Mouse (Mus musculus) olfactory bulb, adult 2 months (tissue): ENCODE measurements around the gene Fam216b. TPM values are rescaled to one million over a fixed set of nuclear protein-coding genes. Genes with fewer than 3 reads are reported as not detected.

Experiments used
- H3K27ac ChIP-seq: fragments of 200-500 bp; 2 replicates; pipeline ENCODE4 v1.5.1; 2012; ENCODE audit warnings: low read depth, low read length; ENCODE audit not compliant: insufficient read depth
- H3K4me1 ChIP-seq: fragments of 200-500 bp; 2 replicates; pipeline ENCODE4 v1.6.1; 2012; ENCODE audit warnings: low read length; ENCODE audit not compliant: control insufficient read depth, insufficient read depth
- H3K4me3 ChIP-seq: fragments of 200-500 bp; 2 replicates; pipeline ENCODE4 v1.5.1; 2012; ENCODE audit warnings: mild to moderate bottlenecking, low read depth, low read length, moderate library complexity; ENCODE audit not compliant: insufficient read depth
- CTCF ChIP-seq: fragments of 200-500 bp; IDR thresholded peaks from 2 replicates; pipeline ENCODE4 v1.5.1; 2012; ENCODE audit warnings: low read depth, mild to moderate bottlenecking, low read length, moderate library complexity; ENCODE audit not compliant: insufficient read depth
- POLR2A ChIP-seq: fragments of 200-500 bp; IDR thresholded peaks from 2 replicates; pipeline ENCODE4 v1.6.1; 2012; ENCODE audit warnings: mild to moderate bottlenecking, low read depth, low read length, moderate library complexity; ENCODE audit not compliant: insufficient read depth
- WGBS: fragments of 180-500 bp; shearing (Covaris S2); methylation state at CpG from one replicate; pipeline ENCODE4 v1.1.7; 2018; 5-methylcytosine and 5-hydroxymethylcytosine counted together
- polyA plus RNA-seq: library from polyadenylated mRNA; stranded (reverse); fragments of >200 nt; gene quantifications from 2 replicates; pipeline ENCODE4 v1.2.4, GENCODE M21; 2012; ENCODE audit warnings: low replicate concordance; ENCODE audit not compliant: missing spikeins, insufficient read depth, insufficient read length

The Fam216b gene
- polyA plus RNA-seq, 1 experiment: not detected

DNA sequence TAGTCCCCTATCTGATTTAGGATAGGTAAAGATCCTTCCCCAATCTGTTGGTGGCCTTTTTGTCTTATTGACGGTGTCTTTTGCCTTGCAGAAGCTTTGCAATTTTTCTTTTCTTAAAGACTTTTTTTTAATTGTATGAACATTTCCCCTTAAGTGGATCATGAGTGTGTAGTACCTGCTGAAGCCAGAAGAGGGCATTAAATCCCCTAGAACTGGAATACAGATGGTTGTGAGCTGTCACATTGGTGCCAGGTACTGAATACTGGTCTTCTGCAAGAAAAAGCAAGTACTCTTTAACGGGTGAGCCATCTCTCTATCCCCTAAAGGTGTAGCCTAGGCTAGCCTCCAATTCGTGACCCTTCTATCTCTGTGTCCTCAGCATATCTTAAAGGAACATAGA lies 32.4 kb downstream of the Fam216b start:
- Histone ChIP-seq H3K4me3 (no peak overlapping the region), H3K27ac (no peak overlapping the region), H3K4me1 (no peaks in the 10 kb centered on the region; the same call in 1 of the 2 replicates)
- 91% methylated on average over 3 of the region's 3 CpGs for WGBS
- TF ChIP-seq POLR2A: no peak
- TF ChIP-seq CTCF: no peak

DNA sequence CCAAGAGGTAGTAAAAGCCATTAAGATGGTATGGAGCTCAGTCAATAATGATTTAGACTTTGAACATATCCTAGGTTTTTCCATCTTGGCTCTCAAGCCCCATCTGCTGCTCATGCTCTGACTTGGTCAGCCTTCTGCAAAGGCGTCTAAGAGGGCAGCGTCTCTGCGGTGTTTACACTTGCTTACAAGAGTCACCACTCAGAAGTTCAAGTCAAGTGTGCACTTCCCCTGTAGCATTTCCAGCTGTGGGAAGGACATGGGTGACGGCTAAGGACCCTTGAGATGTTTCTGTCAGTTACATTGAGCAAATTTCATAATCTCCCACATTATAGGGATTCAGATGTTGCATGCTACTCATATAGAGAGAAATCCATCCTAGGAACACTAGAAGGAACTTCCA lies 40.1 kb downstream of the Fam216b start:
- Histone ChIP-seq H3K27ac (no peak overlapping the region), H3K4me3 (no peak overlapping the region), H3K4me1 (no peaks in the 10 kb centered on the region; the same call in 1 of the 2 replicates)
- TF ChIP-seq POLR2A (no peak), CTCF (no peak)
- WGBS: 97% methylated on average over 4 of the region's 4 CpGs

DNA sequence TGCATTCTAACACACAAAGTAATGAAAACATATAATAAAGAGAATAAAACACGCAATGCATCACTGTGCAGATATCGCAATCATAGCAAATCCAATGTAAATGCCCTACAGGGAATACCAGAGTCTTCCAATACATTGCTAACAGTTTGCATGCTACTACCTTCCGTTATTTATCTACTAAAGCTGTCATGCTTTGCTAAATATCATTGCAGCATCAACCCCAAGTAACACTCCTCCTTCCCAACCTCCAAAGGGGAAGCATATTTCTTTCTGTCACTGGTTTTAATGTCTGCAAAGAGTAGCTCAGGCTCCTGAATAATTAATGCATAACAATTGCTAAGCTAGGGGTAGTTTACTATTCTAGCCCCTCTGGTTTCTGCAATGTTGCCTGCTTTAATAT lies 40.5 kb downstream of the Fam216b start:
- Histone ChIP-seq H3K4me3 (no peak overlapping the region), H3K27ac (no peak overlapping the region), H3K4me1 (no peaks in the 10 kb centered on the region; the same call in 1 of the 2 replicates)
- TF ChIP-seq POLR2A (no peak), CTCF (no peak)
- 94% methylated on average over 3 of the region's 3 CpGs for WGBS

DNA sequence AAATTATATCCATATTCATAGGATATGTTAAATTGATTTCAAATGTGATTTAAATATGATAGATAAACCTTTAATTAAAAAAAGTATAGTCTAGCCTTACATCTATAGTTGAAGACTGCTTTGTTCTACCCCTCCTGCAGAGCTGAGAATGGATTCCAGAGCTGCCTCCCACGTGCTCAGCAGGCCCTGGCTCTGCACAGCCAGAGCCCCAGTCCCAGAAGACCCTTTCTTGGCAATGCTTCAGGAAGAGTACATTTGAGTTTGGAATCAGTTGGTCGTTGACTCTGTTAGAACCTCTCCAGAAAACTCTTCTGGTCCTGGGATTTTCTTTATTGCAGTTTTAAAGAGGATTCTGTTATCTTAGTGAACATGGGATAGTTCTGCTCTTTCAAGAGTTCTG lies 45.7 kb downstream of the Fam216b start:
- 46% methylated on average over 2 of the region's 2 CpGs for WGBS
- Histone ChIP-seq H3K4me1 (no peaks in the 10 kb centered on the region), H3K27ac (no peak overlapping the region), H3K4me3 (no peak overlapping the region)
- TF ChIP-seq CTCF (no peak), POLR2A (no peak)

DNA sequence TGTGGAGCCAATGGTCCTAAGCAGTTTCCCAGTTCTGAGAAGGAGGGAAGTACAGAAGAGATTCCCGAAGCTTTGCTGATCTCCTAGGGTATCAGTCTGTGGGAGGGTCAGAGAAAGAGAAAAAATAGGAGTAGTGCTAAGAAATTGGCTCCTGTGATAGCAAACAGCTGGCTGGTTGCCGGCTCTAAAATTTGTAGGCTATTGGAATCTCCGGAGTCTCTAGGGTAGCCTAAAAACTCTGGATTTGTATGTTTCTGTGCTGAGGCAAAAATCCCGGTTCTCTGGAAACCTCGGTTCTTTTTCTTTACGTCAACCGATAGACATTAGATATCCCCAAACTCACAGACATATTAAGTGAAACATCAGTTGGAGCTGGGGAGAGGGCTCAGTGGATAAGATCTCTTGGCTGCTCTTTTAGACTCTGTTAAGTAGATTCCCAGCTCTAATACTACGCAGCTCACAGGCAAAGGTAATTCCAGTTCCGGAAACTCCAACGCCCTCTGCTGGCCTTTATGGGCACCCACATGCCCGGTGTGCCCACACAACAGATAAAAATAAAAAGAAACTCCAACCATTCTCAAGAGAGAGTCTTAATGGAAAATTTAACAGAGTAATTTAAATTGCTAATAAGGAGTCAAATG lies 46.8 kb downstream of the Fam216b start:
- TF ChIP-seq CTCF (no peak), POLR2A (no peak)

DNA sequence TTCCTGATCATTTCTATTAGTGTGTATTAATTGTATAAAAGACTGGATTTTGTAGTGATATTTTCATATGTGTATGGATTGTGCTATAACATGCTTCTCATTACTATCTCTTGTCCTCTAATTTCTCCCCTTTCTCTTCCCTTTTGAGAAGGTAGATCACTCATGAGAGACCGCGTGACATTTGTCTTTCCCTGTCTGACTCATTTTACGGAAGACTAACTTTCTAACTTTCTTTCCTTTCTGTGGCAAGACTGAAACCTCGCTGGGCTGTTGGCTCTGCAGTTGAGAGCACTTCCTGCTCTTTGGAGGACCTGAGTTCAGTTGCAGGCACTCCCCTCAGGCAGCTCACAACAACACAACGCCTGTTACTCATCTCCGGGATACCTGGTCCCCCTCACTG lies 48.2 kb downstream of the Fam216b start:
- H3K4me1 ChIP-seq: no peaks in the 10 kb centered on the region
- no peak for TF ChIP-seq POLR2A
- TF ChIP-seq CTCF: no peak
- 88% methylated on average over 6 of the region's 6 CpGs for WGBS
- no peak overlapping the region for H3K27ac ChIP-seq
- H3K4me3 ChIP-seq: no peak overlapping the region

More for the DNA sequence above, 46.8 kb downstream of the Fam216b start:
- H3K4me1 ChIP-seq: no peaks in the 10 kb centered on the region
- no peak overlapping the region for H3K27ac ChIP-seq
- 71% methylated on average over 11 of the region's 11 CpGs for WGBS
- no peak overlapping the region for H3K4me3 ChIP-seq

DNA sequence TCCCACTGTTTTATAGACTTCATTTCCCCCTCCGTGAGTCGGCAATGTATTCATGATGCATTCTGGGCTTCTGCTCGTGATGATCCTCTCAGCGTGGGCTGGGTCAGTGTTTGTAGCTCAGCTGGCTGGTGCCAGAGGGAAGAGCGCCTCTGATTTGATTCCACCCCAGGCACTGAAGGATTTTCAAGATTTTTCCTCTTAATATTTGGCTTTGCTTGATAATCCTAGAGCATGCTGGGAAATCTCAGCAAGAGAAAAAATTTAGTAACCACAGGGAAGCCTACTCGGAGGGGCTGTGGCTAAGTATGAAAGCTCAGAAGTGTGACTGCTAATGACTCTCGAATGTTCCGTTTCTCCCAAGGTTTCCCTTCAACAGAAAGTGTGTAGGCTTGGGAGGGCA lies 49.9 kb downstream of the Fam216b start:
- Histone ChIP-seq H3K4me1 (no peaks in the 10 kb centered on the region), H3K27ac (no peak overlapping the region), H3K4me3 (no peak overlapping the region)
- TF ChIP-seq CTCF (no peak), POLR2A (no peak)
- WGBS: 68% methylated on average over 8 of the region's 8 CpGs

Other genes with a start within 250 kb of the Fam216b start
- gene Dnajc15, start 213.9 kb downstream of the Fam216b start, polyA plus RNA-seq: not detected in 2 replicates
- not detected in 2 replicates for gene Epsti1, start 184.8 kb downstream of the Fam216b start, polyA plus RNA-seq
- not detected in 2 replicates for gene Tnfsf11, start 219.0 kb upstream of the Fam216b start, polyA plus RNA-seq